Mouse (Mus musculus) forelimb bud, embryonic 11.5 days (tissue): ENCODE measurements around the gene Ccdc187.
A peak's percentile ranks its signal among the peaks of the same experiment; 100 is the strongest.

Experiments used
- DNase-seq: peaks from one replicate; pipeline ENCODE4 v3.0.0-alpha.2; 2012; ENCODE audit warnings: low read depth, low spot score

The Ccdc187 gene

GRCm38 (mm10) chr2:26316576-26317246 lies 22.4 kb upstream of the Ccdc187 start:
- no peak for DNase-seq

GRCm38 (mm10) chr2:26315925-26316311 lies 21.6 kb upstream of the Ccdc187 start:
- peak; percentile 19 for DNase-seq

GRCm38 (mm10) chr2:26315072-26315924 lies 20.9 kb upstream of the Ccdc187 start, which contains the start of gene Gpsm1:
Gene Gpsm1 (plus strand): TSS chr2:26315515.
- peak; percentile 78 for DNase-seq

GRCm38 (mm10) chr2:26314281-26315071 lies 20.1 kb upstream of the Ccdc187 start:
- peak; percentile 65 for DNase-seq

GRCm38 (mm10) chr2:26313394-26313793 lies 19.0 kb upstream of the Ccdc187 start:
- no peak for DNase-seq

- DNase-seq = no peak
Measured at GRCm38 (mm10) chr2:26312812-26313211, 18.5 kb upstream of the Ccdc187 start.

GRCm38 (mm10) chr2:26311936-26312335 lies 17.6 kb upstream of the Ccdc187 start:
- DNase-seq = no peak

- peak; percentile 91 for DNase-seq
Measured at GRCm38 (mm10) chr2:26309739-26310138, 15.4 kb upstream of the Ccdc187 start.

- DNase-seq = no peak
Measured at GRCm38 (mm10) chr2:26306702-26307101, 12.3 kb upstream of the Ccdc187 start.

GRCm38 (mm10) chr2:26305555-26305954 lies 11.2 kb upstream of the Ccdc187 start:
- DNase-seq = no peak

- no peak for DNase-seq
Measured at GRCm38 (mm10) chr2:26304711-26305110, 10.4 kb upstream of the Ccdc187 start.

GRCm38 (mm10) chr2:26302005-26302503 lies 7.7 kb upstream of the Ccdc187 start:
- DNase-seq = no peak

GRCm38 (mm10) chr2:26300808-26301174 lies 6.4 kb upstream of the Ccdc187 start:
- DNase-seq = peak; percentile 81

- DNase-seq = no peak
Measured at GRCm38 (mm10) chr2:26300161-26300807, 5.9 kb upstream of the Ccdc187 start.

GRCm38 (mm10) chr2:26299336-26299735 lies 5.0 kb upstream of the Ccdc187 start:
- no peak for DNase-seq

- no peak for DNase-seq
Measured at GRCm38 (mm10) chr2:26298856-26299230, 4.5 kb upstream of the Ccdc187 start.

- DNase-seq = no peak
Measured at GRCm38 (mm10) chr2:26298208-26298855, 4.0 kb upstream of the Ccdc187 start.

GRCm38 (mm10) chr2:26296606-26297195 lies 2.3 kb upstream of the Ccdc187 start:
- DNase-seq = no peak

GRCm38 (mm10) chr2:26290133-26290532 lies 4.2 kb downstream of the Ccdc187 start:
- DNase-seq = no peak

- DNase-seq = no peak
Measured at GRCm38 (mm10) chr2:26286391-26286790, 8.0 kb downstream of the Ccdc187 start.

GRCm38 (mm10) chr2:26285804-26286203 lies 8.6 kb downstream of the Ccdc187 start:
- DNase-seq = no peak
